Mouse (Mus musculus) right cerebral cortex, postnatal 36 days (tissue): ENCODE measurements around the gene Obox2.
"Not testable (repeated sequence)": the region's sequence is repeated elsewhere in the genome, so short reads cannot be mapped to it uniquely, and the experiment has no call there.

Experiments used
- DNase-seq, 2 experiments: peaks; one replicate each; pipeline ENCODE4 v3.0.0; 2022; ENCODE audit warnings: low spot score in 2 of 2, mixed read lengths in 1 of 2

Obox2 gene

DNA sequence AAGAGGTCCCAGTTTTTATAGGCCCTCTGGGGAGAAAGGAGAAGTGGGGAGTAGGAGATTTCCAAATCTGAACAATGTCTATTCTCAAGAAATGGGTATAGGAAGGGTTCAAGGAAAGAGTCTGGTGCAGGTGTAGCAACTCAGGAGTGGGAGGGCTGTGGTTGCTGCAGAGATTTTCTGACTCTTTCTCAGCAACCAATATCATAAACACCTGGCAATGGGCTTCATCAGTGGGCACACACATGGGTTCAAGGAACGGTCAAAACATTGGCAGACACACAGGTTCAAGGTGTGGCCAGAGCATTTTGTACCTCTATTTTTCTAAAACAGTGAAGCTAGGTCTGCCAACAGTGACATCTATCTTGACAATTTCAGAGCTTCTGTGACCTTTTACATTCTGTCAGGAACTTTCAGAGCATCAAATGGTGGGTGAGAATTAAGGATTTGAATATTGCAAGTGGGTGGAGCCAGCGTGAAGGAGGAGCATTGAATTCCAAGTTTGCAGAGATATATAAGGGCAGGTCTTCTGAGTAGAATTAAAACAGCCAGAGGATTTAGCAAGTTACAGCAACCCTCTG lies at the start of gene Obox2, which contains the start of gene Obox1:
Obox2 (plus strand) TSS at position 301 of the 578 bp plus-strand sequence.
Obox1 (plus strand) TSS at position 528 of the 578 bp plus-strand sequence.
- DNase-seq: not testable (repeated sequence)

DNA sequence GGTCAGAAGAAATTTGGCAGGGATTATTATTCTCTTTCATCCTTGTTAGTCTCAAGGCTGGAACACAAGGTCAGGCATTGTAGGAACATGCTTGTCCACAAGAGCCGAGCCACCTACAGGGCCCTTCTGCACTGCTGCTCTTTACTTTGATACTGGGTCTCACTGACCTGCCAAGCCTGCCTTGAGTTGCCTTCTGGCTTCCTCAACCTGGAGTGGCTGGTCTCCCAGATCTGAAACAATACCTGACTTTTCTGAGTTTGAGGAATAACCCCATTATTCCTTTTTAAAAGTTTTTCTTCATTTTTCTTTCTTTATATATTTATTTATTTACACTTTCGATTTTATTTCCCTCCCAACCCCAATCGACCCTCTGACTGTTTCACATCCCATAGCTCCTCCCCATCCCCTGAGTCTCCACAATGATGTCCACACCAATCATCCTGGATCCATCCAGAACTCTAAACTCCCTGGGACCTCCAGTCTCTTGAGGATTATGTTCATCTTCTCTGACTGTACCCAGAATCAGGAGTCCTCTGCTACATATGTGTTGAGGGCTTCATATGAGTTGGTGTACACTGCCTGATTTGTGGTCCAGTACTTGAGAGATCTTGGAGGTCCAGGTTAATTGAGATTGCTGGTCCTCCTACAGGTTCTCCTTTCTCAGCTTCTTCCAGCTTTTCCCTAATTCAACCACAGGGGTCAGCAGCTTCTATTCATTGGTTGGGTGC lies 10.8 kb downstream of the Obox2 start:
- not testable (repeated sequence) for DNase-seq

DNA sequence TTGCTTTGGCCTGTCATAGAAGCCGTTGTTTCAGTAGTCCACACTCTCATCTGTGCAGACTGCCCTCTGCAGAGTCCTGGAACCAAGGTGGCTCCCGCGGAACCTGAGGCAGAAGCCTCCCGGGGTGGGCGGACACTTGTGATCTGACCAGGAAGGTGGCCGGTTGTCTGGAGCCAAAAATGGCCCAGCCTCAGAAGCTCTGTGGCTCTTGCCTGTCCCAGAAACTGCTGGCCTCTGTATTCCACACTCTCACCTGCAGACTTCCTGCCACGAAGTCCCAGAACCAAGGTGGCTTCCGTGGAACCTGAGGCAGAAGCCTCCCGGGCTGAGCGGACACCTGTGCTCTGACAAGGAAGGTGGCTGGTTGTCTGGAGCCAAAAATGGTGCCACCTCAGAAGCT lies 18.3 kb downstream of the Obox2 start:
- DNase-seq: not testable (repeated sequence)

DNA sequence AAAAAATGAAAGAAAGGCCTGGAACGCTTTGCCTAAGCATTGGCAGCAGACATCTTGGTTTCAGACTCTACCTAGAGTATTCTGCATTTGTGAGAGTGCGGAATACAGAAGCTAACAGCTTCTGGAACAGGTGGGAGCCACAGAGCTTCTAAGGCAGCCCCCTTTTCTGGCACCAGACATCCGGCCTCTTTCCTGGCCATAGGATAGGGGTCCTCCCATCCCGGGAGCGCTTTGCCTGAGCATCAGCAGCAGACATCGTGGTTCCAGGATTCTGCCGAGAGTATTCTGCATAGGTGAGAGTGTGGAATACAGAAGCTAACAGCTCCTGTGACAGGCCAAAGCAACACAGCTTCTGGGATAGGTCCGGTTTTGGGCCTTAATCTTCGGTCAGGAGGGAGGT lies 29.5 kb downstream of the Obox2 start:
- not testable (repeated sequence) for DNase-seq

DNA sequence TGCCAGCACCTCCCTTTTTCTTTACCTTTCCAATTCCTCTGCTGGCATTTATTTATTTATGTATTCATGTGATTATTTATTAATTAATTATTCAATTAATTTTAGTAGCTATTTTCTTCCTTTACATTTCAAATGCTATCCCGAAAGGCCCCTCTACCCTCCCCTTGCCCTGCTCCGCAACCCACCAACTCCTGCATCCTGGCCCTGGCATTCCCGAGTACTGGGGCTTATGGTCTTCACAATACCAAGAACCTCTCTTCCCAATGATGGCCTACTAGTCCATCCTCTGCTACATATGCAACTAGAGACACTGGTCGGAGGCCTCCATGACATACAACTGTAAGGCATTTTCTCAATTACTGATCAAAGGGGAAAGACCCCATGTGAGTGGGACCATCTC lies 37.0 kb downstream of the Obox2 start:
- DNase-seq: not testable (repeated sequence)
